Mouse (Mus musculus) lung, postnatal 0 days (tissue): ENCODE results near the gene Gm16867.
"Not testable (repeated sequence)": the region's sequence is repeated elsewhere in the genome, so short reads cannot be mapped to it uniquely, and the experiment has no call there.

Source experiments
- CTCF ChIP-seq: IDR thresholded peaks from 2 replicates; pipeline ENCODE4 v1.5.1; 2016; ENCODE audit warnings: antibody characterized with exemption, mild to moderate bottlenecking
- EP300 ChIP-seq: IDR thresholded peaks from 2 replicates; pipeline ENCODE4 v1.6.1; 2016; ENCODE audit warnings: antibody characterized with exemption, mild to moderate bottlenecking, control low read depth

DNA sequence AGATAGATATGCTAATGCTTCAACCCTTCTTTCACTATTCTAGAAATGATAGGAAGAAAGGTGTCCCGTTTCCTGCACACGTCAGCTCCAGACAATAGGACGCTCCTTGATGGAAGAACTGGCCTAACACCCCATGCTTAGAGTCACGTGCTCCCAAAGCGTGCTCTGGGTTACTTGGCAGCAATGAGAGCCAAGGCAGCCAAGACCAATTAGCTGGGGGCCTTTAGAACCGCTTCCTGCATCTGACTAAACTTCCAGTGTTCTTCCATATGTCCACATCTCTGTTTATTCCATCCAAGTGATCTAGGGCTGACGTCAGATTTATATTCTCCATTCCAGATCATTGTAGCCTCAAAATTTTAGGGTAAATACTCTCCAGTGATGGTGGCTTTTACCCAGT, 85.6 kb downstream of the Gm16867 start:
- TF ChIP-seq EP300, CTCF: not testable (repeated sequence)
